Mouse (Mus musculus): ENCODE data around the gene Isg20.

- no peak for TF ChIP-seq CTCF (conservative IDR thresholded peaks at IDR 0.05; ENCODE audit: low read length)
- no peak for TF ChIP-seq POU5F1 (IDR thresholded peaks at IDR 0.05; ENCODE audit: borderline replicate concordance, low read length)
- TF ChIP-seq NANOG (IDR thresholded peaks at IDR 0.05; ENCODE audit: borderline replicate concordance, low read length): no peak
Measured at GRCm38 (mm10) chr7:78903174-78903870, 9.9 kb upstream of the Isg20 start.

Data from E14TG2a.4 (cell line).